ENCODE assay signal across 20 mouse cellular contexts in genomic region chr16:84767956-84768355, GRCm38 (mm10). TPM values are rescaled to one million over a fixed set of nuclear protein-coding genes. Genes with fewer than 3 reads are reported as not detected.
A peak's percentile ranks its signal among the peaks of the same experiment; 100 is the strongest.
DNase-seq lines count a peak whose midpoint lies in the region; ATAC-seq and TF ChIP-seq lines count a peak whose summit lies in the region.
"Had no signal": no experiment of that assay in that cellular context is flagged by ENCODE, and none has a peak within 500 bp of the region (broad histone marks: within the 10 kb centered on the region; RNA-seq: fewer than 3 reads in every experiment).

No protein-coding gene starts in this region.

- no peak overlapping the region for H3K4me3 ChIP-seq in heart, embryonic 11.5 days (ENCODE audit: low read depth, low read length)
- H3K4me3 ChIP-seq in ES-E14 (ENCODE audit: insufficient read depth in 1 of 2, low read depth in 1 of 2, low read length in 2 of 2, poor library complexity in 1 of 2, severe bottlenecking in 1 of 2) = no peak overlapping the region
- no peak overlapping the region for H3K4me3 ChIP-seq in hindbrain, embryonic 10.5 days
- H3K4me3 ChIP-seq: embryonic facial prominence, embryonic 10.5 days; embryonic facial prominence, embryonic 12.5 days; forebrain, embryonic 13.5 days had no signal

- no peak for ATAC-seq in heart, embryonic 11.5 days (replicated peaks; ENCODE audit: insufficient number of reproducible peaks, low FRiP score, low TSS enrichment)
- ATAC-seq in frontal cortex, adult (ENCODE audit: low TSS enrichment) = no peak
- ATAC-seq: CD4-positive, CD25-positive, alpha-beta regulatory T cell, adult 4 months; forebrain, embryonic 13.5 days; forebrain, embryonic 16.5 days had no signal

- no peak overlapping the region for H3K9ac ChIP-seq in heart, embryonic 11.5 days (ENCODE audit: low read depth, low read length)
- H3K9ac ChIP-seq in ES-E14 (ENCODE audit: insufficient read depth, low read depth, low read length, poor library complexity, severe bottlenecking) = no peak overlapping the region
- H3K9ac ChIP-seq: embryonic facial prominence, embryonic 12.5 days; forebrain, embryonic 13.5 days had no signal

- WGBS in heart, embryonic 11.5 days (ENCODE audit: insufficient replicate concordance) = 79% methylated on average over 8 of the region's 8 CpGs
- 85% methylated on average over 8 of the region's 8 CpGs for WGBS in hindbrain, embryonic 10.5 days

- no peaks in the 10 kb centered on the region for H3K27me3 ChIP-seq in heart, embryonic 11.5 days (ENCODE audit: control insufficient read depth, insufficient read depth, low read length)
- no peaks in the 10 kb centered on the region for H3K27me3 ChIP-seq in hindbrain, embryonic 10.5 days (ENCODE audit: insufficient read depth, poor library complexity, severe bottlenecking)
- H3K27me3 ChIP-seq: embryonic facial prominence, embryonic 12.5 days; forebrain, embryonic 13.5 days had no signal

- H3K36me3 ChIP-seq in heart, embryonic 11.5 days (ENCODE audit: control insufficient read depth, insufficient read depth, low read length) = no peaks in the 10 kb centered on the region
- H3K36me3 ChIP-seq in ES-E14 (ENCODE audit: control insufficient read depth, insufficient read depth, low read length, poor library complexity, severe bottlenecking) = no peaks in the 10 kb centered on the region
- no peaks in the 10 kb centered on the region for H3K36me3 ChIP-seq in hindbrain, embryonic 10.5 days
- H3K36me3 ChIP-seq: embryonic facial prominence, embryonic 10.5 days; embryonic facial prominence, embryonic 12.5 days had no signal

- no peak overlapping the region for H3K4me2 ChIP-seq in heart, embryonic 11.5 days
- H3K4me2 ChIP-seq: embryonic facial prominence, embryonic 12.5 days; forebrain, embryonic 13.5 days had no signal

- in situ Hi-C loops in ES-E14 (cut with MboI; ENCODE audit: low sequenced_read_pairs in 2 of 2, unreplicated experiment in 2 of 2) = no loop called here

- H3K9me3 ChIP-seq in heart, embryonic 11.5 days (replicated peaks; ENCODE audit: control insufficient read depth, low read length) = no peaks in the 10 kb centered on the region
- no peaks in the 10 kb centered on the region for H3K9me3 ChIP-seq in ES-E14 (ENCODE audit: control insufficient read depth, insufficient read depth, low read depth, low read length)
- no peaks in the 10 kb centered on the region for H3K9me3 ChIP-seq in hindbrain, embryonic 10.5 days
- H3K9me3 ChIP-seq: embryonic facial prominence, embryonic 10.5 days; embryonic facial prominence, embryonic 12.5 days; forebrain, embryonic 13.5 days had no signal

- H3K27ac ChIP-seq in heart, embryonic 11.5 days (ENCODE audit: low read depth, low read length) = no peak overlapping the region
- peak overlapping the region; percentile 73; the same call in 1 of the 2 replicates for H3K27ac ChIP-seq in ES-E14 (ENCODE audit: insufficient read depth, low read depth, low read length, poor library complexity, severe bottlenecking)
- no peak overlapping the region for H3K27ac ChIP-seq in hindbrain, embryonic 10.5 days
- H3K27ac ChIP-seq: embryonic facial prominence, embryonic 10.5 days; embryonic facial prominence, embryonic 12.5 days; forebrain, embryonic 13.5 days had no signal

- peak; percentile 35 for DNase-seq in heart, adult 11 months
- no peak for DNase-seq in ES-E14 (ENCODE audit: low read depth, low spot score)
- peak; percentile 71 for DNase-seq in ZHBTc4 (ENCODE audit: low read depth, low spot score)
- no peak for DNase-seq in hindbrain, embryonic 10.5 days (ENCODE audit: low spot score)
- DNase-seq: adrenal gland, adult 2 months; adrenal gland, postnatal 14 days; adrenal gland, postnatal 36 days; B cell, adult 2 months; cerebellum, adult 11-12 months; cerebellum, adult 2 months; cerebellum, adult 9-10 months; cerebellum, postnatal 10 days; cerebellum, postnatal 25 days had no signal

- H3K4me1 ChIP-seq in heart, embryonic 11.5 days (ENCODE audit: control insufficient read depth, insufficient read depth, low read length) = no peaks in the 10 kb centered on the region
- peaks cover 2 to 8% of the 10 kb centered on the region in 2 experiments for H3K4me1 ChIP-seq in ES-E14 (ENCODE audit: control insufficient read depth in 2 of 2, insufficient read depth in 2 of 2, low read length in 2 of 2, poor library complexity in 1 of 2)
- H3K4me1 ChIP-seq in hindbrain, embryonic 10.5 days (replicated peaks) = peaks cover 8% of the 10 kb centered on the region
- H3K4me1 ChIP-seq: embryonic facial prominence, embryonic 12.5 days had no signal

TF ChIP-seq in ES-E14, 5 proteins besides CTCF, POLR2A, EP300 and RAD21:
- TF ChIP-seq MAFK (IDR thresholded peaks at IDR 0.05; ENCODE audit: insufficient read depth, low read depth, low read length) = no peak
- no peak for TF ChIP-seq ZNF384 (IDR thresholded peaks at IDR 0.05; ENCODE audit: low read depth, low read length)
- TF ChIP-seq CHD2 (IDR thresholded peaks at IDR 0.05; ENCODE audit: low read depth, low read length) = no peak
- no peak for TF ChIP-seq HCFC1 (IDR thresholded peaks at IDR 0.05; ENCODE audit: borderline replicate concordance, insufficient read depth, low read length)
- TF ChIP-seq ZC3H11A (IDR thresholded peaks at IDR 0.05; ENCODE audit: borderline replicate concordance, low read depth, low read length) = no peak
TF ChIP-seq in ES-E14: peak in this region for 0.

RNA-seq across cellular contexts. Expression of gene Jam2, which starts 6.0 kb away (rescaled TPM):
- polyA plus RNA-seq in heart, embryonic 11.5 days (2014; fragmentation: Nextera tagmentation; extraction: Ambion mirVana) = 8.1 and 9.8 TPM in 2 replicates
- 225 and 328 TPM in 2 replicates for total RNA-seq in ES-E14 (2012; rRNA removed)
- polyA plus RNA-seq in hindbrain, embryonic 10.5 days (2016; fragmentation: Nextera tagmentation; extraction: Ambion mirVana) = 46.5 and 52.6 TPM in 2 replicates

RNA-seq across cellular contexts. Expression of gene Mrpl39, which starts 32.4 kb away (rescaled TPM):
- polyA plus RNA-seq in heart, embryonic 11.5 days (2014; fragmentation: Nextera tagmentation; extraction: Ambion mirVana) = 51.4 and 53.0 TPM in 2 replicates
- 56.4 and 66.3 TPM in 2 replicates for total RNA-seq in ES-E14 (2012; rRNA removed)
- polyA plus RNA-seq in hindbrain, embryonic 10.5 days (2016; fragmentation: Nextera tagmentation; extraction: Ambion mirVana) = 50.3 and 54.4 TPM in 2 replicates

Comparison
In these comparisons a context has a peak if more than half of its experiments do, and no peak if none do; other contexts are left out.
1. DNase-seq: peak in heart, adult 11 months (single experiment) and ZHBTc4 (single experiment); none in ES-E14 (single experiment) and hindbrain, embryonic 10.5 days (single experiment).